Mouse (Mus musculus): ENCODE results near the gene Dnase2a. TPM values are rescaled to one million over a fixed set of nuclear protein-coding genes. Genes with fewer than 3 reads are reported as not detected.

Gene Dnase2a
- total RNA-seq, 2 experiments from 2014 or later: 2.8 to 4.1 TPM

DNA sequence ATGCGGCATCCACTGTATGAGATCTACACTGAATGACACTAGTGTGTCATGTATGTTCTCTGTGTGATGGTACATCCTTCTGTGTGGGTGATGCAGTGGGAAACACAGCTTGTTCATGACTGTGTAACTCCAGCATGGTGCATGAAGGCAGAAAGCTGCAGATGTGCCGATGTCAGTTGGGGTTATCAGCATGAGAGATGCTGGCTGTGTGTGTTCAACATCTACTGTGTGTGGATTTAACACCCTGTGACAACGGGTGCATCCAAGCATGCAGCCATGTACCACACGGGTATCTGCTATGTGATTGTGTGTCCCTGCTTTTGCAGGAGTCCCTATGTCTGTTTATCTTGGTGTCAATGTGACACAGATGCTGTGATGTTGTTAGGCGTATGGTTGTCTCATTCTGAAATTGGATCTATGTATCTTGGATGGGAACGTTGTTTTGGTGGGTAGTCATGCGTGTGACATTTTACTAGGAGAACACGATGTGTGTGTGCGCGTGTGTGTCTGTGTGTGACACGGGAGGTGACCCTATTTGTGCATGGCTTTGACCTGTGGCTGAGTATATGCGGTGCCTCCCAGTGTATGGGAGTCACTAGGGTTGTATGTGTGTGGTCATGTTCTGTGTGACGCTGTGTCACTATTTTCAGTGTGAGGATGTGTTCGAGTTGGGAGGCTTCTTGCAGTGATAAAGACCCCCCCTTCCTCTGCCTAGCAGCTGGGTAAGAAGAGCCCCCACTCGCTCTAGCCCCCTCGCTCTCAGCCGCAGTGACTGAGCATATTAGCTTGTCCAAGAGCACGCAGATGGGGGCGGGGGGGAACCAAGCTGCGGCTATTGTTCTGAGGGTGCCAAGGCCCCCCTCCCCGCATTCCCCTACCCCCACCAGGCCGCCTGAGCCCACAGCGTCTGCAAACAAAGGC lies 27.9 kb downstream of the Dnase2a start:
- DNase-seq: no peak
- intact Hi-C loops (cut with DNase I): no loop called here

DNA sequence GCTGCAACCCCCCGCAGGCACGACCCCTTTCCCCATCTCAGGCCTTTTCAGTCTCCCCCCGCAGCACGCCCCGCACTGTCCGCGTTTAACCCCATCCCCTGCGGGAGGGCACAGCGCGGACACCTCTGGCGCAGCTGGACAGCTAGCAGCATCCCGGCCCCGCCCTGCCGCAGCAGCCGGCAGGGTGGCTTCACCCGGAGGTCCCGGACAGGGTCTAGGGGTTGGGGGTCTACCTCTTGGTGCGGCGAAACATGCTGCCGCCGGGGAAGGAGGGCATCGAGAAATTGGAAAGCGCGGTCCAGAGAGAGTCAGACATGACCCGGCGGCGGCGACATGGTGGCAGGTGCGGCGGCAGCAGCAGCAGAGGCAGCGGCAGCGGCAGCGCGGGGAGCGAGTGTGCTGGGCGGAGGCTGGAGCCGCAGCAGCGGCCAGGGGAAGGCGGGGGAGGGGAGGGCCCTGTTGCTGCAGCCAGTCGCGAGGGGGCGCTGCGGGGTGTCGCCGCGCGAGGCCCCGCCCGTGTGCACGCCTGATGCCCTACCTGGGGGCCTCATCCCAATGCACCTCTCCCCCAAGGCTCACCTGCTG lies 28.7 kb downstream of the Dnase2a start, which contains the start of gene Mast1:
Gene Mast1 (minus strand): TSS at position 398 of the 585 bp plus-strand sequence.
- DNase-seq: peak; percentile 87
- intact Hi-C loops (cut with DNase I): no loop called here

DNA sequence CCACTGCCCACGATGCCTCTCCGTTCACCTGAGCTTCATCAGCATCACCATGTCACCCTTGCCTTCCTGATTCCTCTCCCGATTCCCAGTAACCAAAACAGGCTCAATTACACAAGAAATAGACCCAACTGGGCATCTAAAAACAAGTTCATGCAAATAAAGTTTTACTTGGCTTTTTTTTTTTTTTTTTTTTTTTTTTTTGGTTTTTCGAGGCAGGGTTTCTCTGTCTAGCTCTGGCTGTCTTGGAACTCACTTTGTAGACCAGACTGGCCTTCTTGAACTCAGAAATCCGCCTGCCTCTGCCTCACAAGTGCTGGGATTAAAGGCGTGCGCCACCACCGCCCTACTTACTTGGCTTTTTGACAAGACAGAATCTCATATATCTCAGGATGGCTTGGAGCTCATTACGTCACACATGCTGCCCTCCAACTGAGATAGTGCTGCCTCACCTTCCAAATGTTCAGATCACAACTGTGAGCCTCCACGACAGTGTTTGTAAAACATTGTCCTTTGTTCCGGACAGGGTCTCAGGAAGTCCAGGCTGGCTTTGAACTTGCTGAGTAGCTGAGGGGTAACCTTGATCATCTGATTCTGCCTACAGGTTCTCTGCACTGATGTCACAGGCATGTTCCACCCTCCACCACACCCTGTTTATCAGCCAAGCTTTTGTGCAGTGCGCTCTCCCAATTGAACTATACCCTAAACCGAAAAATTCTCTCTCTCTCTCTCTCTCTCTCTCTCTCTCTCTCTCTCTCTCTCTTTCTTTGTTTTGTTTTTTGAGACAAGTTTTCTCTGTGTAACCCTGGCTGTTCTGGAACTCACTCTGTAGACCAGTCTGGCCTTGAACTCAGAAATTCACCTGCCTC lies 29.5 kb downstream of the Dnase2a start:
- DNase-seq: no peak
- intact Hi-C loops (cut with DNase I): no loop called here

DNA sequence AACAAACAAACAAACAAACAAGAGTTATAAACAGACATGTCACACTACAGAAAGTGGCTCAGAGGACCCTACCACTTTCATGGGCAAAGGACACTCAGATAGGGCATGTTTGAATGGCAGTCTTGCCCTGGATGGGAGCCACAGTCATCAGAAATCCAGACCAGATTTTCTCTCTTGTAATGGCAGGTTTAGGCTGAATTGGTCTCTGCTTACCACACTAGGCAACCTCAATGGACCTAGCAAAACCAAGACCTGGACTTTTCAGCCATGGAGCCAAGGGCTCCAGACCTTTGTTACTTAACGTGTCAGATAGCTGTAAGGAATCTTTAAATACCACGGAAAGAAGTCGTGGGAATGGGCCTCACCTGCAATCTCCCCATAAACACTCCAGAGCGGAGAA lies 35.3 kb downstream of the Dnase2a start:
- DNase-seq: no peak
- intact Hi-C loops (cut with DNase I): no loop called here

DNA sequence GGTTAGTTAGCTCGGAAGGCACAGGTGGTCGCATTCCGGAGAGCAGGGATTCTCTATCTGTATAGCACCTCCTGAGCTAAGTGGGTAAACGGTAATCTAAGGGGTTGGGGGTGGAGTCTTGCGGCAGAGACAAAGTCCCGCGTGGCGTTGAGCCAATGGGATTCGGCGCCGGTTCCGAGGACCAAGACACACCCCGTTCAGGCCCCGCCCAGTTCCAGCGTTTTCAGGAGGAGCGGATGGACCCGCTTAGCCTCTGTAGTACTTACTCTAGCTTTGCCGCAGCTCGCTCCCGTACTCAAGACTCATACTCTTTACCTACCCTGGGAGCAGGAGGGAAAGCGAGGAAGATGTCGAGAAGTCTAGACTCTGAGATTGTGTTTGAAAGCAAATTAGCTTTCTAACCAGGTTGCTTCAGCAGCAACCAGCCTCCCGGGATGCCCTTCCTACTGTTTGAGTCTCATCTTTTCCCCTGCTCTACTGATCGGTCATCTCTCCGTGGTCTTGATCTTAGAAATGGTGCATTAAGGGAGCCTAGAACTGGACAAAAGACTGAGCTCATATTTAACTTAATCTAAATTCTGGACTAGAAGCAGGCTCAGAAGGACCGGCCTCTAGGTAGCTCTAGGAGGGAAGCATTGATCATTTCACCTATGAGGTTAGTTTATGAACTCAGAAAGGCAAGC lies 36.3 kb downstream of the Dnase2a start:
- peak; percentile 55 for DNase-seq
- intact Hi-C loops (cut with DNase I): no loop called here

DNA sequence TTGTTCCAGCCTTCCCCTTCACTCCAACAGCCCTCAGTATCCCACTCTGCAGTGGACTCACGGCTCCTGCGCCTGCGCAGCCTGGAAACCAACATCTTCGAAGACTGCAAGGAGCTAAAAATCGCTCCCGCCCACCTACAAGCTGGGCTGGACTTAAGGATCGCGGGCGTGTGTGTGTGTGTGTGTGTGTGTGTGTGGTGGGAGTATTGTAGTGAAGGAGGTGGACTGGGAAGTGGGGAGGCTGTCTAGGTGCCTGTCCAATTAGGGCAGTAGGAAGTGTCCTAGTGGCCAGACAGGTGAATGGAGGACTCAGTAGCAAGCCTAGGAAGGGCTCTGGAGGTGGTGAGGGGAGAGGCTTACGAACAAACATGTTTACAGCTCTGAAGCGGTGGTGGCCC lies 36.9 kb downstream of the Dnase2a start:
- intact Hi-C loops (cut with DNase I): no loop called here
- peak; percentile 40 for DNase-seq

DNA sequence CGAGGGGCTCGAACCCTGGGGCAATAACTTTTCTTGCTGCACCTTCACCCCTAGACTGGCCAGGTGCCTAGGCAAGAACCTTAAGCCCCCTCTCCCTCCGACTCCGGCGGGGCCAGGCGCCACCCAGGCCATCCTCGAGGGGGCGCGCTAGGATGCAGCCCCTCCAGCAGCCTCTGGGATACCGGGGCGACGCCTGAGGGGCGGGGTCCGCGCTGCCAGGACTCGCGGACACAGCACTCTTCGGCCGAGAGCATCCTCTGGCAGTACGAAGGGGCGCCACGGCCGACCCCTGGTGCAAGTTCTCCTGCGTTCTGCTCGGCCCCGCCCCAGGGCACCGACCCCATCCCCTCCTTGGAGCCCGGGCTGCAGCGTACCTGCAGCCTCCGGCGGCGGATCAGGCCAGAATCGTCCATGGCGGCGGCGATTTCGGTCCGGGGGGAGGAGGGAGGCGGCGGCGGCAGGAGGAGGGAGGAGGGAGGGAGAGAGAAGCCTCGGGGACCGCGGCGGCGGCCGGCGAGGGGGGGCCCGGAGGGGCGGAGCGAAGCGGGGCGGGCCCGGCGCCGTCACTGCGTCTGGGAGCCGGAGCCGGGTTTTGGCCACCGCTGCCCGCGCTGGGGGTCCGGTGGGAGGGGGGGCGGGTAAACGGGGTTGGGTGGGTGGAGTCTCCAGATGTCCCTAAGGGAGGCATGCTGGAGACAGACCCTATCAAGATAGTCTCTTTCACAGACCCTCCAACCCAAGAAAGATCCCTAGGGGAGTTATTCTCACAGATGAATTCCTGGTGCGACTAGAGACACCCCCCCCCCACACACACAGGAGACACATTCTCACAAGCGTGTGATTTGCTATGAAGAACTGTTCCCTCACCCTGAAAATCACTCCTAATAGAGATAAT lies 37.5 kb downstream of the Dnase2a start:
- DNase-seq: peak; percentile 73
- intact Hi-C loops (cut with DNase I): no loop called here

DNA sequence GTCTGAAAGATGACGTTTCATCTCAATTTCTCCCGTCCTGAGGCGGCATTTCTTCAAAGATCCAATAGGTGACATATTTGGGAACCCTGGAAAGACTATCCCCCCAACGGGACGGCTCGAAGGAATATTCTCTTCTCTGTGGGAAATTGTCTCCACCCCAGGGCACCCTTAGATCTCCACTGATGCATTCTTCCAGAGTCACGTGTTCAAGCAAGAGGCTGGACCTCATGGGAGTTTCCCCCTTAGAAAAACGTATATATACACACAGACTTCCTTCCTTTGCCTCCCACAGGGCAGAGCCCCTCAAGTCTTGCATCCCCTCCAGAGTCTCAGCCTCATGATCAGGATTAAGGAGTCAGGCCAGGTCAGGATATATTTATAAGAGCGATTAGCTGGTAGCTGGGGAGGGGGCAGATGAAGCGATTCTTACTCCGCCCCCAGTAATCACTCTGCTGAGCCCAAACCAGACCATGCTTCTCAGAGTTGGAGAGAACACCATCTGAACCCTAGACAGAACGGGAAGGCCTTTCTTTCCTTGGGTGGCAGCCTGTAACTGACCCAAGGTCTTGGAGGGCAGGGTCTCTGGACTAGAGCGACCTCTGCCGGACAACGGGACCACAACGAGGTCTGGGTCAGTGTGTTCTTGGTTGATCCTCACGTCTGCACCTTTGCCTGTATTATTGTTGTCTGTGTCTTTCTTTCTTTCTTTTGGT lies 38.3 kb downstream of the Dnase2a start, which contains the start of gene Rtbdn:
Gene Rtbdn (plus strand): TSS at position 464 of the 713 bp plus-strand sequence.
- DNase-seq: peak; percentile 62
- intact Hi-C loops (cut with DNase I): no loop called here

DNA sequence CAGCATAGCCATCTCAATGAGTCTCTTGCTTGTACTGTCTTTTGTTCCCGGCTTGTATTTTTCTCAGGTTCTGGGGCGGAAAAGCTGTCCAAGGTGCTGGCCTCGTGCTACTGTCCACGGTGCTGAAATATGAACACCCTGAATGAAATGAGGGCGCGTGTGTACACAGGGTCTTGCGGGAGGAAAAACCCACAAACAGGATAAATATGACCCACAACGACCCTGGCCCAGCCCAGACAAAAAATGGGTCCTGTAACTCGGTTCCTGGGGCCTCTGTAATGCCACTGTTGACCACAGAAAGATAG lies 38.8 kb downstream of the Dnase2a start:
- no peak for DNase-seq
- intact Hi-C loops (cut with DNase I): no loop called here

DNA sequence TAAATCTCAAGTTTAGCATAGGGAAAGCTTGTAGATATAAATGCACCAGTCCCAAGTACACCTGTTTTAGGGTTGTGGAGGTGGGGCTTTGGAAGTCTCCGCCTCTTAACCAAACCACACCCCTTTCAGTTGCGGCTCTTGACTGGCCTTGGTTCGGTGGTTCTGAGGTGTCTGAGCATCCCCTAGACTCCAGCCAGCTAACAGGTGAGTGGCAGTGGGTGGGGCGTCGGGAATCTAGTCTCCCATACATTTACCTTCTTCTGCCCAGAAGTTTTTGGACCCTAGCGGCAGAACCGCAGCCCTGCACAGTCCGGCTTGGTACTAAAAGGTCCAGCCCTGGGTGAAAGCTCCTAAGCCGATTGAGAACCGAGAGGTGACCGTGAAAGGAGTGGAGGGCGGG lies 41.4 kb downstream of the Dnase2a start:
- no peak for DNase-seq
- intact Hi-C loops (cut with DNase I): no loop called here

DNA sequence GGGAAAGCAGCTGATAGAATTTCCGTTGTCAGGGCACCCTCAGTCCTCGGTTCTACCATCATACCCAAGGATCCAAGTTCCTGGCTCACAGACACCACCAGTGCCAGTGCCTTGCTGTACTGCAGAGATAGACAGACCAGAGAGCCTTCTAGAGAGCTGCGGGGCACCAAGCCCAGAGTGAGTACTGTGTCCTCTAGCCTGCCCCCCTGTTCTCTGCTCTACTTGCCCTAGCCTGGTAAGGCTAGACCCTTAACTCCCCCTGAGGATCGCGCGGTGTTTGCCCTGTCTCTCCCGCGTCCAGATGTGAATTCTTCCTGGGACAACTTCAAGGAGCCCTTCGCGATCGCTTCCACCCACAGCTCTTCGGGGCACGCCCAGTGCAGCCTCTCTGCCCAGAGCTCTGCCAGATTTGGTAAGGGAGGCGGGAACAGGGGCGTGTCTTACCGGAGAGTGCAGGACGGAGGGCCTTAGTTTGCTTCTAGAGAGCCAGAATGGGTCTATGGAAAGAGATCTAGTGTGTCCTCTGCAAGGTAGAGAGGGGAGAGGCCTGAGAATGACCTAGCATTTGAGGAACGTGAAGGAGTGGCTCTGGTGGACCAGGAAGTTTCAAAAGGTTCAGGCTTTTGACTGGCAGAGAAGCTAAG lies 44.4 kb downstream of the Dnase2a start:
- no peak for DNase-seq

DNA sequence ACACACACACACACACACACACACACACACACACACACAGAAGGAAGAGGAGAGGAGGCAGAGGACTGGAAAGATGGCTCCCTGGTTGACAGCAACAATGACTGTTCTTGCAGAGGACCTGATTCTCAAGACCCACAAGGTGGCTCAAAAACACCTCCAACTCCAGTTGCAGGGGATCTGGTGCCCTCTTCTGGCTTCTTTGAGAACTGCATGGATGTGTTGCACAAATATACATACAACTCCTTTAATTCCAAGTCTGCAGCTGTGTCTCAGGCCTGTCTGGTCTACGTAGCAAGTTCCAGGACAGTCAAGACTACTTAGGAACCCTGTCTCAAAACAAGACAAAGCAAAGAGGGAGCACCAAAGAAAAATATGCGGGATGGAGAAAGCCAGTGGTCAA lies 48.4 kb downstream of the Dnase2a start:
- intact Hi-C loops (cut with DNase I): no loop called here
- DNase-seq: peak; percentile 82

More for the DNA sequence above, 44.4 kb downstream of the Dnase2a start:
- intact Hi-C loops (cut with DNase I): no loop called here

DNA sequence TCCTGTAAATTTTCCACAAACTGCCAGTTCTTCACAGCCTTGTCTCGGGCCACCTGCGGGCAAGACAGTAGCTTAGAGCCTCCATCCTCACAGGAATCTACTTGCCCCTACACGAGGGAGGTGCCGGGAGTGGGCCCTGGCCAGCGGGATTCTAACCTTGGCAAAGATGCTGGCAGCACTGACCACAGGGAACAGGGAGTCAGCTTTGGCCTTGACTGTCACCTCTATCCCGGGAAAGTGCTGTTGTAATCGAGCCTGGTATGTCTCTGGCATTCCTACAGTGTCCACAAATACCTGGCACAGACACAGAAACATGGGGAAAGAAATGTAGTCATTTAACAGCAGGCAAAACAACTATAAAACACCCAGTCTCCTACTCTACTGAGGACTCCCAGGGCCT lies 51.5 kb downstream of the Dnase2a start:
- no peak for DNase-seq
- intact Hi-C loops (cut with DNase I): loop anchor here (5.0 kb wide), 1 partner anchor 103 kb away; the partner anchor contains the start of gene Farsa

DNA sequence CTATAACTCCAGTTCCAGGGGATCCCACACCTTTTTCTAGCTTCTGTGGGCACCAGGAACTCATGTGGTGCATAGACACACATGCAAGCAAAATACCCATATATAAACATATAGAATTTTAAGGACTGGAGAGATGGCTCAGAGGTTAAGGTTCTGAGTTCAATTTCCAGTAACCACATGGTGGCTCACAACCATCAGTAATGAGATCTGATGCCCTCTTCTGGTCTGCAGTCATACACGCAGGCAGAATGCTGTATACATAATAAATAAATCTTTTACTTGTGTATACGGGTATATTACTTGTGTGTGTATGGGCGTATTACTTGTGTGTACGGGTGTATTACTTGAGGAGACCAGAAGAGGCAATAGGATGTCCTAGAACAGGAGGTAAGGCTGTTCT lies 55.6 kb downstream of the Dnase2a start:
- intact Hi-C loops (cut with DNase I): loop anchor here (5.0 kb wide), 1 partner anchor 107 kb away; the partner anchor contains the start of gene Farsa
- DNase-seq: no peak

DNA sequence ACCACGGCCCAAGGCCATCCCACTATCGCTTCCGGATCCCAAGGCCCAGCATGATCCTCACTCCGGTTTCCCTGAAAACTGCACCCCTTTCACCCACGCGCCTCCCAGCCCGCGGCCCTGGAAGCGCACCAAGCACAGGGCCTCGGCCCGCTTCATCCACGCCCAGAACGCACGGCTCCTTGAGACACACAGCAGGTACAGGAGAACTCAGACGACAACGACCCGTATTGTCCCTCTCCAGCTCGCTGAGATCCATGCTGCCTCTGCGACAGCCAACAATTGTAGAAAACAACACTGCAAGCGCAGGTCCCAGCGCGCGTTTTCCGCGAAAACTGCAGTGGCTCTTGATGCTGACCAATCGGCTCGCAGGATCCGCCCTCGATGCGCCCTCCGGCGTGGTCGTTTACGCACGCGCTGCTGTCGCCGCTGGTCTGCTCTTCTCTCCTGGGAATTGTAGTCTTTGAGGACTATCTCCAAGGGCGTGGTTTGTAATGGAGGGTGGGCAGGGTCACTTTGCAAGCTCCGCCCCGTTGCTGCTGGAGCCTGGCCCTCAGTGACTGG lies 57.5 kb downstream of the Dnase2a start:
- DNase-seq: peak; percentile 95
- intact Hi-C loops (cut with DNase I): no loop called here

DNA sequence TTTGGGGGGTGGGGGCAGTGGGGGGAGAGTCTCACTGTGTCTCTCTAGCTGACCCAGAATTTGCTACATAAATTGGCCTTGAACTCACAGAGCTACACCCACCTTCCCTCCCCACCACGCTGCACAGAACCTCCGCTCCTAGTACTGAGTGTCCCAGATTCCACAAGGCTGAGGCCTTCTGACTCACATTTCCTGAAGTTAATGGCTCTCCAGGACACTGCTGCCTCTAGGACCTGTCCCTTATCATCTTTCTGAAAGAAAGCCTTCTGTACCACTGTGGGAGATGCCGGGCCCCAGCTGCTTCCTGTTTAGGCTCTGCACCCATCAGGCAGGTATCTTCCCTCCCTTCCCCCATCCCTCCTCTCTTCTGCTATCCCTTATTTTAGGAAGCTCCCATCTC lies 58.2 kb downstream of the Dnase2a start:
- intact Hi-C loops (cut with DNase I): no loop called here
- no peak for DNase-seq

DNA sequence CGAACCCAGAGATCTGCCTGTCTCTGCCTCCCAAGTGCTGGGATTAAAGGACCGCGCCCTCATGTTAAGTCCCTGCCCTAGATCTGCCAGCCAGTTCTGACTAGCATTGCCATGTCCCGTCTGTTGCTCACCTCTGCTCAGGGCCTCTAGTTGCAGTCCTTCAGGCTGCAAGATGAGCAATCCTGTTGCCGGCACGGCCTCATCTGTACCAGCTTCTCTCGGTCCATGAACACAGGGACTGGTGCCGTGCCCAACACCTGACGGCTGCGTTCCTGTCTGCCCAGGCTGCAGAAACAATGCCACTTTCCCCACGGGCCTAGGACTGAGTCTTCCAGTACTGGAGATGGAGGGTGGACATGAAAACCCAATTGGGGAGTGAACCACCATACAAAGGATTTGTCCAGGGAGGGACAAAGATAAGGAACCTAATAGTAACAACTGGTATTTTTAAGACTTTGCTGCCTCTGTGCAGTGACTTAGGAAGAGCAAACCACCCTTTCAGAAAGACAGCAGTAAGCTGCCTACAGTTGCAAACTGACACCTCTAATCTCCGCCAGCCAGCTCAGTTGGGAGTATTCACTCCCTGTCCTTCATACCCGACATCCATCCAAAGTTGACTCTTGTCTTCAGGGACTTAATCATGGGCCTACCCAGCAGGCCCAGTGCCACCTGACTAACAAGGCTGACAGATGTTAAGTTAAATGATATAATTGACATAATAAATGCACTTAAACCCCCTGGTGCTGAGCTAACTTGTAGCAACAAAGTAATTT lies 59.4 kb downstream of the Dnase2a start:
- no peak for DNase-seq
- intact Hi-C loops (cut with DNase I): no loop called here
